Mouse (Mus musculus): Measurements from ENCODE around the gene Tns1. TPM values are rescaled to one million over a fixed set of nuclear protein-coding genes. Genes with fewer than 3 reads are reported as not detected.

Tns1 gene
- total and polyA plus RNA-seq, 3 experiments: 0.40 to 3.6 (median 0.89) TPM

DNA sequence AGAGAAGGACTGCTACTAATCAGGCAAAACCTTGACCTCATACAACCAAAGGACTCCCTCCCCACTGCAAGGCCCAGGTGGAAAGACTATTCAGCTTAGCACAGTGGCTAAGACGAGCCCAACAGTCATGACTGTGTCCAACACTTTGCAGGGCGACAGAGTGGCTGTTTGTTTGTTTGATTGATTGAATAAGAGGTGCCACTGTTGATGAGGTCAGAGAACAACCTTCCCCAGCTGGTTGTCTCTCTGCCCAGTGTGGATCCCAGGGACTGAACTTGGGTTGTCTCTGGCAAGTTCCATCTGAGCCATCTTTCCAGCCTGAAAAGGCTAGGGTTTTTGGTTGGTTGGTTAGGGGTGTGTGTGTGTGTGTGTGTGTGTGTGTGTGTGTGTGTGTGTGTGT, 14.6 kb downstream of the Tns1 start:
- H3K4me1 ChIP-seq (ENCODE audit: control insufficient read depth in 1 of 2, insufficient read depth in 2 of 2): peaks cover 0 to 16% of the 10 kb centered on the region in 2 experiments; a peak in 2 of 4 replicates
- no peak overlapping the region for H3K9ac ChIP-seq (ENCODE audit: insufficient read depth, low read depth)
- H3K27ac ChIP-seq (ENCODE audit: insufficient read depth, low read depth): no peak overlapping the region
- no peak for TF ChIP-seq POLR2A (IDR thresholded peaks at IDR 0.05; ENCODE audit: low read depth, low read length)
- no peaks in the 10 kb centered on the region for H3K9me3 ChIP-seq (replicated peaks; ENCODE audit: low read length)
- peaks cover 78% of the 10 kb centered on the region for H3K27me3 ChIP-seq (replicated peaks)
- H3K4me2 ChIP-seq (ENCODE audit: insufficient read depth, low read depth, poor library complexity, severe bottlenecking): no peak overlapping the region
- H3K79me2 ChIP-seq (replicated peaks; ENCODE audit: control insufficient read depth, extremely low read depth, insufficient read depth, poor library complexity, severe bottlenecking): no peaks in the 10 kb centered on the region
- no peaks in the 10 kb centered on the region for H3K36me3 ChIP-seq (replicated peaks in 1 of 2; ENCODE audit: control insufficient read depth in 1 of 2, insufficient read depth in 1 of 2, low read length in 1 of 2)
- no peak for DNase-seq (ENCODE audit: extremely low read depth)
- in situ Hi-C loops (cut with MboI; ENCODE audit: low pct_ligation_motif_present, low pct_unique_long_range_greater_than_20kb, low sequenced_read_pairs): no loop called here
- no peak overlapping the region for H3K4me3 ChIP-seq (replicated peaks in 1 of 3; ENCODE audit: low read depth in 2 of 3, low read length in 2 of 3, poor library complexity in 1 of 3)
- dilution Hi-C loops (cut with MboI; ENCODE audit: extremely low pct_ligation_motif_present, extremely low pct_unique_long_range_greater_than_20kb, low sequenced_read_pairs): no loop called here

DNA sequence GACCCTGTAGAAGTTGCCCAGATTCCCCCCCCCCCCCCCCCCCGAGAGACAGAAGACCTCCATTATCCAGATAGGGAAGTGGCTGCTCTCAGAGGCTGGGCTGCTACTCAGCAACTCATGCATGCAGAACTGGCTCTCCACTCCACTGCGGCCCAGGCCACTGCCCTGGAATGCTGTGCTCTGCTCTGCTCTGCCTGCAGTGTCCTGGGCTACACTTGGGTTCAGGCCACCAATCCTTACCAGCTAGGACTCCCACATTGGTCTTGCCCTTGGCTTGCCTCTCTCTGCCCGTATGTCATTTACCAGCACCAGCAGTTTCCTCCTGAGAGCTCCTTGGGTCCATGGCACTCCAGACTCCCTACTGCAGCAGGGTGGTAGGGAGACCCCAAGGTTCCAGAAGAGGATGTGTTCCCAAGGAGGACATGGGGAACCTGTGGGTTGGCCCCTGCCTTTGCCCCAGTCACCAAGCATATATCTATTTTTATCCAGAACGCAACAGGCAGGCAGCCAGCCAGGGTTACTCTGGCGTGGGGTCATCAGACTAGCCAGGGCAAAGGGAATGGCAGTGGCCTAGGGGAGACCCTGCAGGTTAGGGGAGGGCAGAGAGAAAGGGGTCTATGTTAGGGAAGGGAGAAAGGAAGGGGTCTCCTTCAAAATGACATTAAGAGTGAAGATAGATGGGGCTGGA, 16.2 kb downstream of the Tns1 start:
- Histone ChIP-seq H3K79me2 (replicated peaks; ENCODE audit: control insufficient read depth, extremely low read depth, insufficient read depth, poor library complexity, severe bottlenecking) (no peaks in the 10 kb centered on the region), H3K9me3 (replicated peaks; ENCODE audit: low read length) (no peaks in the 10 kb centered on the region), H3K4me3 (replicated peaks in 1 of 3; ENCODE audit: low read depth in 2 of 3, low read length in 2 of 3, poor library complexity in 1 of 3) (no peak overlapping the region), H3K36me3 (replicated peaks in 1 of 2; ENCODE audit: control insufficient read depth in 1 of 2, insufficient read depth in 1 of 2, low read length in 1 of 2) (no peaks in the 10 kb centered on the region), H3K27me3 (replicated peaks) (peaks cover 81% of the 10 kb centered on the region), H3K4me1 (ENCODE audit: control insufficient read depth in 1 of 2, insufficient read depth in 2 of 2) (peaks cover 0 to 16% of the 10 kb centered on the region in 2 experiments; a peak in 2 of 4 replicates), H3K9ac (ENCODE audit: insufficient read depth, low read depth) (no peak overlapping the region), H3K4me2 (ENCODE audit: insufficient read depth, low read depth, poor library complexity, severe bottlenecking) (no peak overlapping the region), H3K27ac (ENCODE audit: insufficient read depth, low read depth) (no peak overlapping the region)
- no peak for DNase-seq (ENCODE audit: extremely low read depth)
- TF ChIP-seq RCOR1 (conservative IDR thresholded peaks at IDR 0.05; ENCODE audit: low read depth, low read length) (no peak), MAZ (IDR thresholded peaks at IDR 0.05; ENCODE audit: low read depth, low read length) (no peak), ZMIZ1 (IDR thresholded peaks at IDR 0.05; ENCODE audit: low read depth, low read length) (no peak), IRF4 (IDR thresholded peaks at IDR 0.05; ENCODE audit: low read depth, low read length) (no peak), PAX5 (IDR thresholded peaks at IDR 0.05; ENCODE audit: low read length) (no peak), ELF1 (IDR thresholded peaks at IDR 0.05; ENCODE audit: low read depth, low read length) (no peak), MYC (IDR thresholded peaks at IDR 0.05; ENCODE audit: low read depth, low read length) (no peak), KAT2A (IDR thresholded peaks at IDR 0.05; ENCODE audit: insufficient replicate concordance, low read length) (no peak), ZC3H11A (IDR thresholded peaks at IDR 0.05; ENCODE audit: low read depth, low read length) (no peak), CTCF (conservative IDR thresholded peaks at IDR 0.05 in 1 of 2, IDR thresholded peaks at IDR 0.05 in 1 of 2; ENCODE audit: low read depth in 2 of 2, low read length in 2 of 2) (no peak)
- in situ Hi-C loops (cut with MboI; ENCODE audit: low pct_ligation_motif_present, low pct_unique_long_range_greater_than_20kb, low sequenced_read_pairs) (no loop called here), dilution Hi-C loops (cut with MboI; ENCODE audit: extremely low pct_ligation_motif_present, extremely low pct_unique_long_range_greater_than_20kb, low sequenced_read_pairs) (no loop called here)

DNA sequence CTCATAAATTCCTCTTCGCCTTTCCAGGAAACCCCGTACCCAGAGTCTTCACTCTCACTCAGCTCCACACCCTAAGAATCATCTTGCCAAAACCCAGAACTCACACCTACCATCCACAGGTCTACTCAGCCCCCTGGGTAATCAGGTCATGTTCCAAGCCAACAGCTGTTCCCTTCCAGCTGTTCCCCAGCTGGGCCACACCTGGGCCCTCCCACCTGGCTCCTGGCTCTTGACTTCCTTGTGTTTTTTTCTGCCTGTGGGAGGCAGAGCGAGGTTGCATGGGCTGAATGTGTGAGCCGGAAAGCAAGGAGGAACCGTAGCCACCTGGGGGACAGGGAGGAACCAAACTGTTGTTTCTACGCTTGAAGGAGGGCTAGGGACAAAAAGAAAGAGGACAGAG, 18.0 kb downstream of the Tns1 start:
- in situ Hi-C loops (cut with MboI; ENCODE audit: low pct_ligation_motif_present, low pct_unique_long_range_greater_than_20kb, low sequenced_read_pairs): no loop called here
- TF ChIP-seq TCF12 (IDR thresholded peaks at IDR 0.05; ENCODE audit: low read depth, low read length): no peak
- no peak for TF ChIP-seq GABPA (IDR thresholded peaks at IDR 0.05; ENCODE audit: insufficient replicate concordance, low read depth, low read length)
- no peak for TF ChIP-seq UBTF (IDR thresholded peaks at IDR 0.05; ENCODE audit: low read depth, low read length)
- no peak for TF ChIP-seq ETS1 (conservative IDR thresholded peaks at IDR 0.05; ENCODE audit: low read depth, low read length)
- no peaks in the 10 kb centered on the region for H3K79me2 ChIP-seq (replicated peaks; ENCODE audit: control insufficient read depth, extremely low read depth, insufficient read depth, poor library complexity, severe bottlenecking)
- no peaks in the 10 kb centered on the region for H3K9me3 ChIP-seq (replicated peaks; ENCODE audit: low read length)
- no peak for DNase-seq (ENCODE audit: extremely low read depth)
- dilution Hi-C loops (cut with MboI; ENCODE audit: extremely low pct_ligation_motif_present, extremely low pct_unique_long_range_greater_than_20kb, low sequenced_read_pairs): no loop called here
- no peaks in the 10 kb centered on the region for H3K36me3 ChIP-seq (replicated peaks in 1 of 2; ENCODE audit: control insufficient read depth in 1 of 2, insufficient read depth in 1 of 2, low read length in 1 of 2)
- H3K4me1 ChIP-seq (ENCODE audit: control insufficient read depth in 1 of 2, insufficient read depth in 2 of 2): peaks cover 0 to 27% of the 10 kb centered on the region in 2 experiments; a peak in 2 of 4 replicates
- no peak overlapping the region for H3K4me3 ChIP-seq (replicated peaks in 1 of 3; ENCODE audit: low read depth in 2 of 3, low read length in 2 of 3, poor library complexity in 1 of 3)
- no peak overlapping the region for H3K27ac ChIP-seq (ENCODE audit: insufficient read depth, low read depth)
- H3K27me3 ChIP-seq (replicated peaks): peaks cover 87% of the 10 kb centered on the region
- H3K9ac ChIP-seq (ENCODE audit: insufficient read depth, low read depth): no peak overlapping the region
- no peak overlapping the region for H3K4me2 ChIP-seq (ENCODE audit: insufficient read depth, low read depth, poor library complexity, severe bottlenecking)

Data from CH12.LX (cell line).